Mouse (Mus musculus): ENCODE measurements at regions not wholly inside any gene's neighbourhood (a gene's known extent, or its start where the extent isn't known, plus 50 kb on each side); places are given as distances from the start of the nearest gene placed in this dataset.

GRCm38 (mm10) chr4:33679351-33679750 is 245.0 kb upstream of the Cnr1 start:
- Histone ChIP-seq H3K27me3 (ENCODE audit: control insufficient read depth, insufficient read depth, low read length) (no peaks in the 10 kb centered on the region), H3K36me3 (replicated peaks; ENCODE audit: control insufficient read depth, insufficient read depth, low read depth) (no peaks in the 10 kb centered on the region), H3K9me3 (ENCODE audit: control insufficient read depth, low read length) (no peaks in the 10 kb centered on the region), H3K27ac (no peak overlapping the region), H3K4me2 (ENCODE audit: low read depth) (no peak overlapping the region), H3K9ac (replicated peaks) (no peak overlapping the region), H3K4me1 (replicated peaks; ENCODE audit: control insufficient read depth in 2 of 2, insufficient read depth in 2 of 2, low read length in 1 of 2) (no peaks in the 10 kb centered on the region), H3K4me3 (ENCODE audit: insufficient read depth in 1 of 2, low read depth in 2 of 2, low read length in 2 of 2) (no peak overlapping the region)
- no peak for DNase-seq (ENCODE audit: low read depth in 3 of 3, low spot score in 3 of 3)
- TF ChIP-seq EP300 (IDR thresholded peaks at IDR 0.05; ENCODE audit: low read depth) (no peak), CTCF (IDR thresholded peaks at IDR 0.05; ENCODE audit: low read depth) (no peak)
- 38% methylated on average over 3 of the region's 3 CpGs for WGBS (ENCODE audit: insufficient replicate concordance)
- no peak for ATAC-seq (ENCODE audit: insufficient read depth)

GRCm38 (mm10) chr4:33686135-33686534 is 238.3 kb upstream of the Cnr1 start:
- H3K9me3 ChIP-seq (ENCODE audit: control insufficient read depth, low read length), result no peaks in the 10 kb centered on the region
- 66% methylated on average over 8 of the region's 8 CpGs for WGBS (ENCODE audit: insufficient replicate concordance)
- no peaks in the 10 kb centered on the region for H3K4me1 ChIP-seq (replicated peaks; ENCODE audit: control insufficient read depth in 2 of 2, insufficient read depth in 2 of 2, low read length in 1 of 2)
- H3K4me3 ChIP-seq (ENCODE audit: insufficient read depth in 1 of 2, low read depth in 2 of 2, low read length in 2 of 2), result no peak overlapping the region
- no peaks in the 10 kb centered on the region for H3K27me3 ChIP-seq (ENCODE audit: control insufficient read depth, insufficient read depth, low read length)
- H3K36me3 ChIP-seq (replicated peaks; ENCODE audit: control insufficient read depth, insufficient read depth, low read depth), result no peaks in the 10 kb centered on the region
- no peak overlapping the region for H3K9ac ChIP-seq (replicated peaks)
- ATAC-seq (ENCODE audit: insufficient read depth) (no peak), DNase-seq (ENCODE audit: low read depth in 3 of 3, low spot score in 3 of 3) (no peak)
- H3K4me2 ChIP-seq (ENCODE audit: low read depth), result no peak overlapping the region
- no peak overlapping the region for H3K27ac ChIP-seq
- TF ChIP-seq CTCF (IDR thresholded peaks at IDR 0.05; ENCODE audit: low read depth) (no peak), EP300 (IDR thresholded peaks at IDR 0.05; ENCODE audit: low read depth) (no peak)

GRCm38 (mm10) chr4:33687434-33687833 is 237.0 kb upstream of the Cnr1 start:
- no peaks in the 10 kb centered on the region for H3K4me1 ChIP-seq (replicated peaks; ENCODE audit: control insufficient read depth in 2 of 2, insufficient read depth in 2 of 2, low read length in 1 of 2)
- H3K9me3 ChIP-seq (ENCODE audit: control insufficient read depth, low read length), result no peaks in the 10 kb centered on the region
- TF ChIP-seq EP300 (IDR thresholded peaks at IDR 0.05; ENCODE audit: low read depth), result no peak
- no peak overlapping the region for H3K27ac ChIP-seq
- 71% methylated on average over 7 of the region's 7 CpGs for WGBS (ENCODE audit: insufficient replicate concordance)
- H3K27me3 ChIP-seq (ENCODE audit: control insufficient read depth, insufficient read depth, low read length), result no peaks in the 10 kb centered on the region
- no peak for DNase-seq (ENCODE audit: low read depth in 3 of 3, low spot score in 3 of 3)
- H3K4me3 ChIP-seq (ENCODE audit: insufficient read depth in 1 of 2, low read depth in 2 of 2, low read length in 2 of 2), result no peak overlapping the region
- no peak overlapping the region for H3K4me2 ChIP-seq (ENCODE audit: low read depth)
- H3K9ac ChIP-seq (replicated peaks), result no peak overlapping the region
- no peaks in the 10 kb centered on the region for H3K36me3 ChIP-seq (replicated peaks; ENCODE audit: control insufficient read depth, insufficient read depth, low read depth)
- no peak for ATAC-seq (ENCODE audit: insufficient read depth)

- Histone ChIP-seq H3K27ac (no peak overlapping the region), H3K9ac (replicated peaks) (no peak overlapping the region), H3K4me2 (ENCODE audit: low read depth) (no peak overlapping the region), H3K36me3 (replicated peaks; ENCODE audit: control insufficient read depth, insufficient read depth, low read depth) (no peaks in the 10 kb centered on the region), H3K27me3 (ENCODE audit: control insufficient read depth, insufficient read depth, low read length) (no peaks in the 10 kb centered on the region), H3K9me3 (ENCODE audit: control insufficient read depth, low read length) (no peaks in the 10 kb centered on the region), H3K4me1 (replicated peaks; ENCODE audit: control insufficient read depth in 2 of 2, insufficient read depth in 2 of 2, low read length in 1 of 2) (no peaks in the 10 kb centered on the region), H3K4me3 (ENCODE audit: insufficient read depth in 1 of 2, low read depth in 2 of 2, low read length in 2 of 2) (no peak overlapping the region)
- WGBS (ENCODE audit: insufficient replicate concordance), result 58% methylated on average over 4 of the region's 4 CpGs
- ATAC-seq (ENCODE audit: insufficient read depth) (no peak), DNase-seq (ENCODE audit: low read depth in 3 of 3, low spot score in 3 of 3) (no peak)
- TF ChIP-seq EP300 (IDR thresholded peaks at IDR 0.05; ENCODE audit: low read depth) (no peak), CTCF (IDR thresholded peaks at IDR 0.05; ENCODE audit: low read depth) (no peak)
Measured at GRCm38 (mm10) chr4:33693441-33693840, 231.0 kb upstream of the Cnr1 start.

- H3K4me1 ChIP-seq (replicated peaks; ENCODE audit: control insufficient read depth in 2 of 2, insufficient read depth in 2 of 2, low read length in 1 of 2), result no peaks in the 10 kb centered on the region
- H3K9ac ChIP-seq (replicated peaks), result no peak overlapping the region
- TF ChIP-seq EP300 (IDR thresholded peaks at IDR 0.05; ENCODE audit: low read depth) (no peak), CTCF (IDR thresholded peaks at IDR 0.05; ENCODE audit: low read depth) (no peak)
- no peak overlapping the region for H3K4me3 ChIP-seq (ENCODE audit: insufficient read depth in 1 of 2, low read depth in 2 of 2, low read length in 2 of 2)
- H3K4me2 ChIP-seq (ENCODE audit: low read depth), result no peak overlapping the region
- no peaks in the 10 kb centered on the region for H3K36me3 ChIP-seq (replicated peaks; ENCODE audit: control insufficient read depth, insufficient read depth, low read depth)
- H3K9me3 ChIP-seq (ENCODE audit: control insufficient read depth, low read length), result no peaks in the 10 kb centered on the region
- H3K27ac ChIP-seq, result no peak overlapping the region
- H3K27me3 ChIP-seq (ENCODE audit: control insufficient read depth, insufficient read depth, low read length), result no peaks in the 10 kb centered on the region
- no peak for ATAC-seq (ENCODE audit: insufficient read depth)
- no peak for DNase-seq (ENCODE audit: low read depth in 3 of 3, low spot score in 3 of 3)
- WGBS (ENCODE audit: insufficient replicate concordance), result 71% methylated on average over 8 of the region's 8 CpGs
Measured at GRCm38 (mm10) chr4:33696969-33697368, 227.4 kb upstream of the Cnr1 start.
